Comparison of ENCODE assay signal across 7 mouse cellular contexts in genomic region chr14:24181811-24182506, GRCm38 (mm10).
DNase-seq lines count a peak whose midpoint lies in the region; ATAC-seq lines count a peak whose summit lies in the region.

No protein-coding gene starts in this region.

- no peak overlapping the region for H3K27ac ChIP-seq in hindbrain, embryonic 12.5 days

- no peak overlapping the region for H3K4me2 ChIP-seq in hindbrain, embryonic 12.5 days (replicated peaks)

- peak; percentile 79 for DNase-seq in adipocyte (ENCODE audit: low spot score)
- peak; percentile 86 to 88 for DNase-seq in cerebellum, postnatal 10 days
- DNase-seq in frontal cortex, adult 2 months (ENCODE audit: extremely low spot score in 1 of 2, low spot score in 1 of 2): peak; percentile 79 to 93
- peak; percentile 75 for DNase-seq in layer of hippocampus, adult 9-11 months
- DNase-seq in lung, postnatal 14 days: peak; percentile 74
- DNase-seq in right cerebral cortex, postnatal 10 days (ENCODE audit: low spot score in 2 of 2): peak; percentile 87 to 88

- H3K9ac ChIP-seq in hindbrain, embryonic 12.5 days: no peak overlapping the region

- H3K4me3 ChIP-seq in hindbrain, embryonic 12.5 days: no peak overlapping the region

- WGBS in hindbrain, embryonic 12.5 days: 38% methylated on average over 10 of the region's 10 CpGs

- ATAC-seq in hindbrain, embryonic 12.5 days (ENCODE audit: low FRiP score): peak; percentile 61

- H3K36me3 ChIP-seq in hindbrain, embryonic 12.5 days: no peaks in the 10 kb centered on the region; the same call in 1 of the 2 replicates

- no peaks in the 10 kb centered on the region for H3K27me3 ChIP-seq in hindbrain, embryonic 12.5 days

- H3K4me1 ChIP-seq in hindbrain, embryonic 12.5 days: peaks cover 10% of the 10 kb centered on the region

- no peaks in the 10 kb centered on the region for H3K9me3 ChIP-seq in hindbrain, embryonic 12.5 days (replicated peaks)
